Mouse (Mus musculus) myocyte (in vitro differentiated cells): Measurements from ENCODE around the gene Polr2m.

Experiments
- CEBPB ChIP-seq: IDR thresholded peaks from 2 replicates; pipeline ENCODE4 v1.6.1; 2011; ENCODE audit warnings: mild to moderate bottlenecking, moderate library complexity; ENCODE audit not compliant: poor library complexity, insufficient read depth, severe bottlenecking
- E2F4 ChIP-seq: IDR thresholded peaks from one replicate; pipeline ENCODE4 v1.6.1; 2011; ENCODE audit warnings: mild to moderate bottlenecking, control low read depth, moderate library complexity; ENCODE audit not compliant: insufficient read depth
- MAX ChIP-seq: IDR thresholded peaks from one replicate; pipeline ENCODE4 v1.6.1; 2011; ENCODE audit warnings: low read depth, mild to moderate bottlenecking, control low read depth
- POLR2A ChIP-seq: IDR thresholded peaks from one replicate; pipeline ENCODE4 v1.6.1; 2011; ENCODE audit warnings: low read depth, mild to moderate bottlenecking, control low read depth, moderate library complexity; ENCODE audit not compliant: insufficient read length
- TCF12 ChIP-seq: IDR thresholded peaks from one replicate; pipeline ENCODE4 v1.6.1; 2011; ENCODE audit warnings: mild to moderate bottlenecking, control low read depth; ENCODE audit not compliant: poor library complexity, insufficient read depth, severe bottlenecking
- TCF3 ChIP-seq: IDR thresholded peaks from one replicate; pipeline ENCODE4 v1.6.1; 2011; ENCODE audit warnings: low read depth, control low read depth; ENCODE audit not compliant: insufficient read length
- USF1 ChIP-seq: IDR thresholded peaks from one replicate; pipeline ENCODE4 v1.6.1; 2011; ENCODE audit warnings: low read depth, mild to moderate bottlenecking, control low read depth, moderate library complexity

DNA sequence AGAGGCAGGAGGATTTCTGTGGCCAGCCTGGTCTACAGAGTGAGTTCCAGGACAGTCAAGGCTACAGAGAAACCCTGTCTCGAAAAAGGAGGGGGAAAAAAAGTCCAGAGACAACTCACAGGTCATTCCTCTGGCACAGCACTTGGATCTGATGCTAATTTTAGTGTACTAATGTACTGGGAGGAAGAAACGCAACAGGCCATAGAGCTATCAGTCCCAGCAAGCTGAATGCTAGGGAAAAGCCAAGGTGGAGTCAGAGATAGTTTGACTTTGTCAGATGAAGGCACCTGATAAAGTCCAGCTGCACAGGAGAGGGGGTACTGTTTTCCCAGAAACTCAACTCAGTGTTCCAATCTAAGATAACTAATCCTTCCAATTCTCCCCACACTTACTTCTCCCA, 5.4 kb downstream of the Polr2m start:
- no peak for TF ChIP-seq TCF12
- TF ChIP-seq POLR2A: no peak
- no peak for TF ChIP-seq MAX
- no peak for TF ChIP-seq E2F4
- TF ChIP-seq TCF3: no peak
- TF ChIP-seq CEBPB: no peak
- TF ChIP-seq USF1: no peak
